Mouse (Mus musculus) bone marrow macrophage, adult 2 months (primary cell): ENCODE results near the gene Commd6.

Source experiments
- CTCF ChIP-seq: IDR thresholded peaks from 2 replicates; pipeline ENCODE4 v1.5.1; 2012; ENCODE audit warnings: low read depth, mild to moderate bottlenecking, low read length, moderate library complexity
- POLR2A ChIP-seq: IDR thresholded peaks from 2 replicates; pipeline ENCODE4 v1.6.1; 2012; ENCODE audit warnings: mild to moderate bottlenecking, low read depth, low read length, borderline replicate concordance

DNA sequence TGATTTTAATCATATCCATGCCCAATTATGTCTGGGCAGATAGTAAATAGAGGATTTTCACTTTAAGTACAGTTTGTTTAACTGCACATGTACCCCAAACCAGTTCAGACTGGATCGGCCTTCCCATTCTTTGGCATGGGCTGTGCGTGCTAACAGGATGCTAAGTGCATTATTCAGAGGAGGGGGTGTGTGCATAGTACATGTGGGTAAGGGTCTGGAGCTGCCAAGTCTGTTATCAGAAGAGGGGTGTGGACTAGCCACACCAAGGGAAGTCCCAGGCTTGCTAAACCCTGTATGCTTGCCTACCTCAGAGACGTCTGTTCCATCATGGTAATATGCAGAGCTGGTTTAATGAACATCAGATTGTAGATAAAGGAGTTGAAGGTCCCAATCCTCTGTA, 23.8 kb upstream of the Commd6 start:
- TF ChIP-seq POLR2A (no peak), CTCF (no peak)
